Comparison of ENCODE assay signal across 10 mouse cellular contexts in genomic region chr12:108511009-108511408, GRCm38 (mm10). TPM values are rescaled to one million over a fixed set of nuclear protein-coding genes. Genes with fewer than 3 reads are reported as not detected.
DNase-seq lines count a peak whose midpoint lies in the region; ATAC-seq and TF ChIP-seq lines count a peak whose summit lies in the region.
"Had no signal": no experiment of that assay in that cellular context is flagged by ENCODE, and none has a peak within 500 bp of the region (broad histone marks: within the 10 kb centered on the region; RNA-seq: fewer than 3 reads in every experiment).

No protein-coding gene starts in this region.

- no peak overlapping the region for H3K9ac ChIP-seq in kidney, embryonic 15.5 days
- no peak overlapping the region for H3K9ac ChIP-seq in lung, embryonic 14.5 days
- H3K9ac ChIP-seq: embryonic facial prominence, embryonic 12.5 days; limb, embryonic 13.5 days had no signal

- no peaks in the 10 kb centered on the region for H3K27me3 ChIP-seq in kidney, embryonic 15.5 days
- no peaks in the 10 kb centered on the region for H3K27me3 ChIP-seq in lung, embryonic 14.5 days (ENCODE audit: insufficient read depth, low read length)
- H3K27me3 ChIP-seq: embryonic facial prominence, embryonic 12.5 days; limb, embryonic 13.5 days had no signal

- no peak overlapping the region for H3K4me3 ChIP-seq in kidney, embryonic 15.5 days (replicated peaks)
- no peak overlapping the region for H3K4me3 ChIP-seq in lung, embryonic 14.5 days (ENCODE audit: low read depth, low read length)
- H3K4me3 ChIP-seq: embryonic facial prominence, embryonic 12.5 days; limb, embryonic 13.5 days had no signal

- no peak for ATAC-seq in CD4-positive, CD25-positive, alpha-beta regulatory T cell, adult 4 months
- ATAC-seq in kidney, embryonic 15.5 days (replicated peaks; ENCODE audit: low FRiP score) = no peak
- no peak for ATAC-seq in lung, embryonic 14.5 days (ENCODE audit: insufficient read depth)

- TF ChIP-seq CTCF in lung, embryonic 14.5 days (IDR thresholded peaks at IDR 0.05; ENCODE audit: low read depth) = peak; percentile 73

- peaks cover 30% of the 10 kb centered on the region for H3K36me3 ChIP-seq in kidney, embryonic 15.5 days
- peaks cover 41% of the 10 kb centered on the region for H3K36me3 ChIP-seq in lung, embryonic 14.5 days (ENCODE audit: insufficient read depth)

- H3K4me2 ChIP-seq in kidney, embryonic 15.5 days = no peak overlapping the region
- no peak overlapping the region for H3K4me2 ChIP-seq in lung, embryonic 14.5 days
- H3K4me2 ChIP-seq: embryonic facial prominence, embryonic 12.5 days; limb, embryonic 13.5 days had no signal

- H3K9me3 ChIP-seq in kidney, embryonic 15.5 days (replicated peaks) = no peaks in the 10 kb centered on the region
- no peaks in the 10 kb centered on the region for H3K9me3 ChIP-seq in lung, embryonic 14.5 days (ENCODE audit: low read depth, low read length)
- H3K9me3 ChIP-seq: embryonic facial prominence, embryonic 12.5 days; limb, embryonic 13.5 days had no signal

- no peak overlapping the region for H3K27ac ChIP-seq in kidney, embryonic 15.5 days
- no peak overlapping the region for H3K27ac ChIP-seq in lung, embryonic 14.5 days (ENCODE audit: low read depth)
- H3K27ac ChIP-seq: embryonic facial prominence, embryonic 12.5 days; limb, embryonic 13.5 days had no signal

- WGBS in kidney, embryonic 15.5 days = 7% methylated on average over 3 of the region's 3 CpGs
- under 1% methylated on average over 3 of the region's 3 CpGs for WGBS in lung, embryonic 14.5 days

- peak; percentile 40 for DNase-seq in CD4-positive, CD25-positive, alpha-beta regulatory T cell, adult 2 months (ENCODE audit: low read depth, low spot score)
- DNase-seq in kidney, postnatal 14 days = peak; percentile 29
- DNase-seq in cerebellum, postnatal 10 days = peak; percentile 47 to 65
- DNase-seq in lung, embryonic 14.5 days = peak; percentile 93
- DNase-seq in ovary, postnatal 14 days (ENCODE audit: low spot score) = no peak
- DNase-seq in frontal cortex, postnatal 10 days (ENCODE audit: low spot score in 2 of 2) = no peak

- peaks cover 3% of the 10 kb centered on the region; the same call in 1 of the 2 replicates for H3K4me1 ChIP-seq in kidney, embryonic 15.5 days
- H3K4me1 ChIP-seq in lung, embryonic 14.5 days (ENCODE audit: insufficient read depth) = no peaks in the 10 kb centered on the region

RNA-seq across cellular contexts. Expression of gene Evl, which starts 43.5 kb away (rescaled TPM):
- 100 to 1,000 TPM; 313 to 337 TPM for polyA plus RNA-seq in CD4-positive, CD25-positive, alpha-beta regulatory T cell, adult 4 months (2017; shearing (Covaris generic))
- polyA plus RNA-seq in kidney, embryonic 15.5 days (2015; fragmentation: Nextera tagmentation; extraction: Ambion mirVana) = 45.3 and 47.1 TPM in 2 replicates
- polyA plus RNA-seq in lung, embryonic 14.5 days (2014; fragmentation: Nextera tagmentation; extraction: Ambion mirVana) = 79.2 and 88.7 TPM in 2 replicates

Comparison
In these comparisons a context has a peak if more than half of its experiments do, and no peak if none do; other contexts are left out.
1. DNase-seq: peak in CD4-positive, CD25-positive, alpha-beta regulatory T cell, adult 2 months (single experiment), kidney, postnatal 14 days (single experiment), cerebellum, postnatal 10 days (2 of 2) and lung, embryonic 14.5 days (single experiment); none in ovary, postnatal 14 days (single experiment) and frontal cortex, postnatal 10 days (0 of 2).